Mouse (Mus musculus): ENCODE measurements around the gene Smyd5.
"Not testable (repeated sequence)": the region's sequence is repeated elsewhere in the genome, so short reads cannot be mapped to it uniquely, and the experiment has no call there.

The Smyd5 gene

GRCm38 (mm10) chr6:85445286-85445685 is 13.5 kb downstream of the Smyd5 start:
- in situ Hi-C loops (cut with MseI, MboI): no loop called here

- in situ Hi-C loops (cut with MseI, MboI): no loop called here
Measured at GRCm38 (mm10) chr6:85447351-85447750, 15.6 kb downstream of the Smyd5 start.

GRCm38 (mm10) chr6:85450140-85450539 is 18.4 kb downstream of the Smyd5 start:
- in situ Hi-C loops (cut with MseI, MboI): not testable (repeated sequence)

GRCm38 (mm10) chr6:85450697-85451663 is 19.2 kb downstream of the Smyd5 start, which contains the start of gene Cct7:
Gene Cct7 (plus strand): TSS chr6:85451514.
- in situ Hi-C loops (cut with MseI, MboI): no loop called here

- in situ Hi-C loops (cut with MseI, MboI): no loop called here
Measured at GRCm38 (mm10) chr6:85451664-85452410, 20.0 kb downstream of the Smyd5 start, which contains the start of gene Pradc1. Gene Pradc1 (minus strand): TSS chr6:85451970.

- in situ Hi-C loops (cut with MseI, MboI): no loop called here
Measured at GRCm38 (mm10) chr6:85452411-85452665, 20.5 kb downstream of the Smyd5 start.

GRCm38 (mm10) chr6:85452816-85453215 is 21.0 kb downstream of the Smyd5 start:
- in situ Hi-C loops (cut with MseI, MboI): no loop called here

- in situ Hi-C loops (cut with MseI, MboI): no loop called here
Measured at GRCm38 (mm10) chr6:85459621-85460020, 27.8 kb downstream of the Smyd5 start.

- in situ Hi-C loops (cut with MseI, MboI): no loop called here
Measured at GRCm38 (mm10) chr6:85465381-85465780, 33.6 kb downstream of the Smyd5 start.

- in situ Hi-C loops (cut with MseI, MboI): no loop called here
Measured at GRCm38 (mm10) chr6:85469660-85470430, 38.1 kb downstream of the Smyd5 start.

GRCm38 (mm10) chr6:85471962-85472361 is 40.2 kb downstream of the Smyd5 start:
- in situ Hi-C loops (cut with MseI, MboI): no loop called here

GRCm38 (mm10) chr6:85472542-85472941 is 40.8 kb downstream of the Smyd5 start:
- in situ Hi-C loops (cut with MseI, MboI): no loop called here

GRCm38 (mm10) chr6:85475581-85475980 is 43.8 kb downstream of the Smyd5 start:
- in situ Hi-C loops (cut with MseI, MboI): no loop called here

GRCm38 (mm10) chr6:85477366-85477917 is 45.7 kb downstream of the Smyd5 start:
- in situ Hi-C loops (cut with MseI, MboI): no loop called here

- in situ Hi-C loops (cut with MseI, MboI): no loop called here
Measured at GRCm38 (mm10) chr6:85478416-85478815, 46.6 kb downstream of the Smyd5 start.

GRCm38 (mm10) chr6:85479979-85480378 is 48.2 kb downstream of the Smyd5 start:
- in situ Hi-C loops (cut with MseI, MboI): no loop called here

- in situ Hi-C loops (cut with MseI, MboI): no loop called here
Measured at GRCm38 (mm10) chr6:85480685-85481084, 48.9 kb downstream of the Smyd5 start.

- in situ Hi-C loops (cut with MseI, MboI): no loop called here
Measured at GRCm38 (mm10) chr6:85483843-85484721, 52.3 kb downstream of the Smyd5 start.

GRCm38 (mm10) chr6:85485738-85486137 is 53.9 kb downstream of the Smyd5 start:
- in situ Hi-C loops (cut with MseI, MboI): no loop called here

- in situ Hi-C loops (cut with MseI, MboI): no loop called here
Measured at GRCm38 (mm10) chr6:85488510-85488909, 56.7 kb downstream of the Smyd5 start.

GRCm38 (mm10) chr6:85489717-85490116 is 57.9 kb downstream of the Smyd5 start:
- in situ Hi-C loops (cut with MseI, MboI): no loop called here

Measured in mouse trophoblast stem cell (cell line).